Mouse (Mus musculus): ENCODE measurements around the gene Notch1.
A peak's percentile ranks its signal among the peaks of the same experiment; 100 is the strongest.

Gene Notch1

GRCm38 (mm10) chr2:26531829-26532228 lies 15.4 kb upstream of the Notch1 start:
- no peak for DNase-seq (ENCODE audit: low read depth, low spot score)

GRCm38 (mm10) chr2:26529881-26530280 lies 13.4 kb upstream of the Notch1 start:
- DNase-seq (ENCODE audit: low read depth, low spot score), result no peak

- no peak for DNase-seq (ENCODE audit: low read depth, low spot score)
These were observed 12.8 kb upstream of the Notch1 start for GRCm38 (mm10) chr2:26529221-26529805.

GRCm38 (mm10) chr2:26526443-26527257 lies 10.2 kb upstream of the Notch1 start:
- no peak for DNase-seq (ENCODE audit: low read depth, low spot score)

- peak; percentile 39 for DNase-seq (ENCODE audit: low read depth, low spot score)
These were observed 9.0 kb upstream of the Notch1 start for GRCm38 (mm10) chr2:26525355-26526018.

- no peak for DNase-seq (ENCODE audit: low read depth, low spot score)
These were observed 5.9 kb upstream of the Notch1 start for GRCm38 (mm10) chr2:26522327-26522726.

GRCm38 (mm10) chr2:26519753-26520152 lies 3.3 kb upstream of the Notch1 start:
- DNase-seq (ENCODE audit: low read depth, low spot score), result no peak

- no peak for DNase-seq (ENCODE audit: low read depth, low spot score)
These were observed 524 bp upstream of the Notch1 start for GRCm38 (mm10) chr2:26516987-26517386.

- no peak for DNase-seq (ENCODE audit: low read depth, low spot score)
These were observed 1.1 kb downstream of the Notch1 start for GRCm38 (mm10) chr2:26515335-26515734.

GRCm38 (mm10) chr2:26513105-26513745 lies 3.2 kb downstream of the Notch1 start:
- DNase-seq (ENCODE audit: low read depth, low spot score), result no peak

GRCm38 (mm10) chr2:26508661-26509060 lies 7.8 kb downstream of the Notch1 start:
- no peak for DNase-seq (ENCODE audit: low read depth, low spot score)

- peak; percentile 37 for DNase-seq (ENCODE audit: low read depth, low spot score)
These were observed 8.5 kb downstream of the Notch1 start for GRCm38 (mm10) chr2:26507961-26508391.

GRCm38 (mm10) chr2:26507481-26507886 lies 9.0 kb downstream of the Notch1 start:
- peak; percentile 90 for DNase-seq (ENCODE audit: low read depth, low spot score)

- DNase-seq (ENCODE audit: low read depth, low spot score), result peak; percentile 50
These were observed 9.7 kb downstream of the Notch1 start for GRCm38 (mm10) chr2:26506746-26507280.

GRCm38 (mm10) chr2:26504772-26505480 lies 11.5 kb downstream of the Notch1 start:
- DNase-seq (ENCODE audit: low read depth, low spot score), result no peak

- DNase-seq (ENCODE audit: low read depth, low spot score), result peak; percentile 96
These were observed 12.5 kb downstream of the Notch1 start for GRCm38 (mm10) chr2:26503661-26504575.

- DNase-seq (ENCODE audit: low read depth, low spot score), result peak; percentile 57
These were observed 13.4 kb downstream of the Notch1 start for GRCm38 (mm10) chr2:26502863-26503631.

- DNase-seq (ENCODE audit: low read depth, low spot score), result peak; percentile 72
These were observed 14.1 kb downstream of the Notch1 start for GRCm38 (mm10) chr2:26502299-26502862.

GRCm38 (mm10) chr2:26501651-26502141 lies 14.8 kb downstream of the Notch1 start:
- DNase-seq (ENCODE audit: low read depth, low spot score), result peak; percentile 86
